Mouse (Mus musculus) liver, embryonic 11.5 days (tissue): ENCODE data around the gene Znrf3. TPM values are rescaled to one million over a fixed set of nuclear protein-coding genes. Genes with fewer than 3 reads are reported as not detected.
A peak's percentile ranks its signal among the peaks of the same experiment; 100 is the strongest.
"Not testable (repeated sequence)": the region's sequence is repeated elsewhere in the genome, so short reads cannot be mapped to it uniquely, and the experiment has no call there.

Experiments used
- ATAC-seq: fragments of 200-750 bp; cut with Nextera tagmentation; replicated peaks from 2 replicates; pipeline ENCODE4 v1.8.0; 2017; ENCODE audit warnings: moderate number of reproducible peaks, mild to moderate bottlenecking, moderate TSS enrichment, moderate library complexity; ENCODE audit not compliant: low FRiP score
- DNase-seq: peaks from one replicate; pipeline ENCODE4 v3.0.0-alpha.2; 2017; ENCODE audit warnings: low spot score
- H3K27ac ChIP-seq: fragments of 300-500 bp; sonication (generic); 2 replicates; pipeline ENCODE4 v1.5.1; 2014; ENCODE audit warnings: mild to moderate bottlenecking, low read depth, low read length, control low read depth
- H3K27me3 ChIP-seq: fragments of 300-500 bp; sonication (generic); replicated peaks from 2 replicates; pipeline ENCODE4 v1.6.1; 2014; ENCODE audit warnings: low read length, mixed read lengths; ENCODE audit not compliant: control insufficient read depth, insufficient read depth
- H3K36me3 ChIP-seq: fragments of 300-500 bp; sonication (generic); 2 replicates; pipeline ENCODE4 v1.6.1; 2014; ENCODE audit warnings: mild to moderate bottlenecking, low read length, moderate library complexity, mixed read lengths; ENCODE audit not compliant: control insufficient read depth, insufficient read depth
- H3K4me1 ChIP-seq: fragments of 300-500 bp; sonication (generic); replicated peaks from 2 replicates; pipeline ENCODE4 v1.6.1; 2014; ENCODE audit warnings: low read length, mixed read lengths; ENCODE audit not compliant: control insufficient read depth, insufficient read depth
- H3K4me2 ChIP-seq: fragments of 300-500 bp; sonication (generic); 2 replicates; pipeline ENCODE4 v1.6.1; 2014; ENCODE audit warnings: mild to moderate bottlenecking, control low read depth, moderate library complexity
- H3K4me3 ChIP-seq: fragments of 300-500 bp; sonication (generic); 2 replicates; pipeline ENCODE4 v1.5.1; 2014; ENCODE audit warnings: low read depth, low read length, control low read depth
- H3K9ac ChIP-seq: fragments of 300-500 bp; sonication (generic); 2 replicates; pipeline ENCODE4 v1.6.1; 2014; ENCODE audit warnings: low read depth, low read length, control low read depth
- H3K9me3 ChIP-seq: fragments of 300-500 bp; sonication (generic); 2 replicates; pipeline ENCODE4 v1.6.1; 2016; ENCODE audit warnings: low read length, inconsistent platforms, mixed read lengths; ENCODE audit not compliant: control insufficient read depth
- WGBS: fragments of 180-500 bp; shearing (Covaris S2); extraction: QIAGEN DNeasy Blood & Tissue Kit; methylation state at CpG from one replicate; pipeline ENCODE4 v1.1.7; 2014; 5-methylcytosine and 5-hydroxymethylcytosine counted together
- polyA plus RNA-seq: library from polyadenylated mRNA; unstranded; fragments of >200 nt; fragmentation: Nextera tagmentation; extraction: Ambion mirVana; gene quantifications from 2 replicates; pipeline ENCODE4 v1.2.1, GENCODE M21; 2014

Gene Znrf3
- 9.0 and 9.1 TPM in 2 replicates for polyA plus RNA-seq

GRCm38 (mm10) chr11:5444599-5445451, at the start of gene Znrf3:
Gene Znrf3 (minus strand): TSS chr11:5444847.
- Histone ChIP-seq H3K9me3 (no peaks in the 10 kb centered on the region), H3K9ac (peak within 1 kb of the TSS; percentile 93), H3K36me3 (no peaks in the 10 kb centered on the region), H3K27me3 (no peaks in the 10 kb centered on the region), H3K4me3 (peak within 1 kb of the TSS; percentile 91), H3K27ac (peak within 1 kb of the TSS; percentile 63), H3K4me2 (peak within 1 kb of the TSS; percentile 98), H3K4me1 (peaks cover 25% of the 10 kb centered on the region)
- DNase-seq = peak; percentile 98
- under 1% methylated on average over 77 of the region's 106 CpGs for WGBS
- ATAC-seq = peak; percentile 95

GRCm38 (mm10) chr11:5493869-5494268, 49.2 kb upstream of the Znrf3 start:
- H3K4me1 ChIP-seq = peaks cover 3% of the 10 kb centered on the region; the same call in 1 of the 2 replicates
- H3K4me3 ChIP-seq = no peak overlapping the region
- H3K4me2 ChIP-seq = no peak overlapping the region
- WGBS = 75% methylated on average over 2 of the region's 2 CpGs
- no peak for DNase-seq
- no peak overlapping the region for H3K9ac ChIP-seq
- H3K27ac ChIP-seq = no peak overlapping the region
- no peak for ATAC-seq
- H3K9me3 ChIP-seq = no peaks in the 10 kb centered on the region
- no peaks in the 10 kb centered on the region for H3K27me3 ChIP-seq
- H3K36me3 ChIP-seq = no peaks in the 10 kb centered on the region

GRCm38 (mm10) chr11:5491912-5492311, 47.3 kb upstream of the Znrf3 start:
- Histone ChIP-seq H3K27me3 (no peaks in the 10 kb centered on the region), H3K36me3 (no peaks in the 10 kb centered on the region), H3K4me2 (no peak overlapping the region), H3K4me1 (no peaks in the 10 kb centered on the region), H3K9ac (no peak overlapping the region), H3K9me3 (no peaks in the 10 kb centered on the region), H3K27ac (no peak overlapping the region), H3K4me3 (no peak overlapping the region)
- DNase-seq (no peak), ATAC-seq (no peak)
- WGBS = 53% methylated on average over 7 of the region's 7 CpGs

- 80% methylated on average over 10 of the region's 10 CpGs for WGBS
- Histone ChIP-seq H3K27me3 (no peaks in the 10 kb centered on the region), H3K4me1 (no peaks in the 10 kb centered on the region), H3K36me3 (no peaks in the 10 kb centered on the region), H3K9ac (no peak overlapping the region), H3K27ac (no peak overlapping the region), H3K9me3 (no peaks in the 10 kb centered on the region), H3K4me2 (no peak overlapping the region), H3K4me3 (no peak overlapping the region)
- DNase-seq (no peak), ATAC-seq (no peak)
Observed at GRCm38 (mm10) chr11:5490989-5491656, 46.5 kb upstream of the Znrf3 start.

GRCm38 (mm10) chr11:5489433-5489832, 44.8 kb upstream of the Znrf3 start:
- not testable (repeated sequence) for DNase-seq, H3K27me3 ChIP-seq, H3K9ac ChIP-seq, H3K4me3 ChIP-seq, H3K4me1 ChIP-seq, H3K27ac ChIP-seq, H3K9me3 ChIP-seq, ATAC-seq, H3K4me2 ChIP-seq, H3K36me3 ChIP-seq
- 82% methylated on average over 10 of the region's 10 CpGs for WGBS

- peak; percentile 82 for DNase-seq
- ATAC-seq = peak; percentile 79
- H3K9ac ChIP-seq = peak overlapping the region; percentile 65
- H3K9me3 ChIP-seq = no peaks in the 10 kb centered on the region
- no peaks in the 10 kb centered on the region for H3K27me3 ChIP-seq
- H3K27ac ChIP-seq = peak overlapping the region; percentile 8; the same call in 1 of the 2 replicates
- H3K36me3 ChIP-seq = no peaks in the 10 kb centered on the region
- no peaks in the 10 kb centered on the region for H3K4me1 ChIP-seq
- H3K4me3 ChIP-seq = peak overlapping the region; percentile 51
- H3K4me2 ChIP-seq = peak overlapping the region; percentile 70
- 11% methylated on average over 15 of the region's 15 CpGs for WGBS
Observed at GRCm38 (mm10) chr11:5485193-5486011, 40.8 kb upstream of the Znrf3 start.

GRCm38 (mm10) chr11:5482581-5482980, 37.9 kb upstream of the Znrf3 start:
- Histone ChIP-seq H3K36me3 (no peaks in the 10 kb centered on the region), H3K9me3 (no peaks in the 10 kb centered on the region), H3K4me3 (no peak overlapping the region), H3K4me2 (no peak overlapping the region), H3K9ac (no peak overlapping the region), H3K27me3 (no peaks in the 10 kb centered on the region), H3K4me1 (no peaks in the 10 kb centered on the region), H3K27ac (no peak overlapping the region)
- DNase-seq (no peak), ATAC-seq (no peak)
- 81% methylated on average over 13 of the region's 13 CpGs for WGBS

- WGBS = 82% methylated on average over 3 of the region's 3 CpGs
- ATAC-seq = no peak
- H3K9me3 ChIP-seq = no peaks in the 10 kb centered on the region
Observed at GRCm38 (mm10) chr11:5478831-5479230, 34.2 kb upstream of the Znrf3 start.

More at GRCm38 (mm10) chr11:5478831-5479230, 34.2 kb upstream of the Znrf3 start:
- DNase-seq = no peak
- H3K36me3 ChIP-seq = no peaks in the 10 kb centered on the region
- no peak overlapping the region for H3K4me2 ChIP-seq
- H3K4me3 ChIP-seq = no peak overlapping the region
- no peaks in the 10 kb centered on the region for H3K4me1 ChIP-seq
- no peak overlapping the region for H3K27ac ChIP-seq
- no peaks in the 10 kb centered on the region for H3K27me3 ChIP-seq
- H3K9ac ChIP-seq = no peak overlapping the region
